Mouse (Mus musculus): ENCODE measurements around the gene 4933430I17Rik.

- TF ChIP-seq POLR2A (IDR thresholded peaks at IDR 0.05; ENCODE audit: low read depth, low read length) (no peak), TBP (conservative IDR thresholded peaks at IDR 0.05; ENCODE audit: low read depth, low read length) (0 out of 2 replicates have a peak, but pooled peaks have one; percentile 27), SIN3A (IDR thresholded peaks at IDR 0.05; ENCODE audit: low read length) (no peak), CTCF (conservative IDR thresholded peaks at IDR 0.05 in 1 of 2, IDR thresholded peaks at IDR 0.05 in 1 of 2; ENCODE audit: low read depth in 2 of 2, low read length in 2 of 2) (no peak), MAZ (IDR thresholded peaks at IDR 0.05; ENCODE audit: low read depth, low read length) (0 out of 2 replicates have a peak, but pooled peaks have one; percentile 11), USF1 (IDR thresholded peaks at IDR 0.05; ENCODE audit: low read depth, low read length) (no peak), EP300 (IDR thresholded peaks at IDR 0.05; ENCODE audit: low read length) (peak; percentile 83), HCFC1 (IDR thresholded peaks at IDR 0.05; ENCODE audit: low read depth, low read length) (peak; percentile 52; the same call in 1 of the 2 replicates), BHLHE40 (IDR thresholded peaks at IDR 0.05; ENCODE audit: low read depth, low read length) (no peak), MXI1 (IDR thresholded peaks at IDR 0.05; ENCODE audit: low read depth, low read length) (no peak; the same call in 1 of the 2 replicates)
Measured at GRCm38 (mm10) chr4:62480709-62481605, 44.2 kb upstream of the 4933430I17Rik start.
